Mouse (Mus musculus) liver, adult 2 months (tissue): ENCODE data around the gene Efhd2. TPM values are rescaled to one million over a fixed set of nuclear protein-coding genes. Genes with fewer than 3 reads are reported as not detected.

Experiments used
- DNase-seq: peaks from one replicate; pipeline ENCODE4 v3.0.0-alpha.2; 2011; ENCODE audit warnings: low read depth, low spot score; ENCODE audit errors: extremely low read depth
- H3K27ac ChIP-seq: fragments of 200-500 bp; replicated peaks from 2 replicates; pipeline ENCODE4 v1.5.1; 2012; ENCODE audit warnings: low read depth, mild to moderate bottlenecking, control low read depth, inconsistent platforms, low read length; ENCODE audit not compliant: insufficient read depth
- H3K27me3 ChIP-seq: fragments of 200-500 bp; 2 replicates; pipeline ENCODE4 v1.6.1; 2012; ENCODE audit warnings: mild to moderate bottlenecking, moderate library complexity, low read length, inconsistent platforms; ENCODE audit not compliant: control insufficient read depth, insufficient read depth
- H3K36me3 ChIP-seq: fragments of 200-500 bp; 2 replicates; pipeline ENCODE4 v1.6.1; 2012; ENCODE audit warnings: low read length, inconsistent platforms; ENCODE audit not compliant: control insufficient read depth, insufficient read depth
- H3K4me1 ChIP-seq: fragments of 200-500 bp; 2 replicates; pipeline ENCODE4 v1.6.1; 2011; ENCODE audit warnings: low read length; ENCODE audit not compliant: control insufficient read depth, insufficient read depth
- H3K4me3 ChIP-seq: fragments of 200-500 bp; 2 replicates; pipeline ENCODE4 v1.5.1; 2011; ENCODE audit warnings: low read depth, mild to moderate bottlenecking, control low read depth, low read length, moderate library complexity; ENCODE audit not compliant: insufficient read depth
- H3K79me2 ChIP-seq: fragments of 200-500 bp; 2 replicates; pipeline ENCODE4 v1.6.1; 2012; ENCODE audit warnings: inconsistent platforms, mild to moderate bottlenecking, low read length, moderate library complexity; ENCODE audit not compliant: control insufficient read depth, insufficient read depth
- H3K9ac ChIP-seq: fragments of 200-500 bp; 2 replicates; pipeline ENCODE4 v1.6.1; 2012; ENCODE audit warnings: low read depth, mild to moderate bottlenecking, control low read depth, inconsistent platforms, low read length
- CTCF ChIP-seq: fragments of 200-500 bp; IDR thresholded peaks from 2 replicates; pipeline ENCODE4 v1.5.1; 2011; ENCODE audit warnings: low read depth, low read length, control low read depth
- POLR2A ChIP-seq: fragments of 200-500 bp; IDR thresholded peaks from 2 replicates; pipeline ENCODE4 v1.6.1; 2011; ENCODE audit warnings: low read length, control low read depth; ENCODE audit not compliant: insufficient read depth; ENCODE audit errors: extremely low read depth
- WGBS: fragments of 180-500 bp; shearing (Covaris S2); methylation state at CpG from one replicate; pipeline ENCODE4 v1.1.7; 2018; 5-methylcytosine and 5-hydroxymethylcytosine counted together
- polyA plus RNA-seq: library from polyadenylated mRNA; depleted of rRNA; stranded (reverse); fragments of >200 nt; gene quantifications from 2 replicates; pipeline ENCODE4 v1.2.3, GENCODE M21; 2012
- total RNA-seq: library from RNA; depleted of rRNA; stranded (reverse); fragments of >200 nt; gene quantifications from 2 replicates; pipeline ENCODE4 v1.2.3, GENCODE M21; 2014

Efhd2 gene
- total and polyA plus RNA-seq, 2 experiments, result 15.0 to 46.1 TPM

DNA sequence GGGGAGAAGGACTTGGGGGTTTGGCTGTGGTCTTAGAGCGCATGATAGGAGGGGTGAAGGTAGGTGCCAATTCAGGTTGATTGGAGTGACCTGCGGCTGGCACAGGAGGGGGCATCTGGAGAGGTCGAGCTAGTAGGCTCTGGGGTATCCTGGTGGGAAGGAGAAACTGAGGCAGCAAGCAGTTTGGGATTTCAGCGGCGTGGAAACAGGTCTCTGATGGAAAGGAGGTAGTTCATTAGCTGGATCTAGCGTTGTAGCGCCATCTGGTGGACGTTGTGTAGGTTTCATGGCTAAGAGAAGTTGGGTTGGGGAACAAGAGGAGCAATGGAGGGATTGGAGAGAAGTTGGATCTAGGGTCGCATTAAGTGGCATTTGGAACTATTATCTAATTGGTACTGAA lies 21.3 kb downstream of the Efhd2 start:
- H3K27ac ChIP-seq, result no peak overlapping the region
- H3K4me1 ChIP-seq, result peaks cover 3% of the 10 kb centered on the region; the same call in 1 of the 2 replicates
- 64% methylated on average over 9 of the region's 9 CpGs for WGBS
- H3K27me3 ChIP-seq, result no peaks in the 10 kb centered on the region
- TF ChIP-seq CTCF (peak; percentile 53; the same call in 1 of the 2 replicates), POLR2A (no peak)
- H3K79me2 ChIP-seq, result no peaks in the 10 kb centered on the region
- peak; percentile 57 for DNase-seq
- H3K9ac ChIP-seq, result no peak overlapping the region
- H3K4me3 ChIP-seq, result no peak overlapping the region
- H3K36me3 ChIP-seq, result no peaks in the 10 kb centered on the region

DNA sequence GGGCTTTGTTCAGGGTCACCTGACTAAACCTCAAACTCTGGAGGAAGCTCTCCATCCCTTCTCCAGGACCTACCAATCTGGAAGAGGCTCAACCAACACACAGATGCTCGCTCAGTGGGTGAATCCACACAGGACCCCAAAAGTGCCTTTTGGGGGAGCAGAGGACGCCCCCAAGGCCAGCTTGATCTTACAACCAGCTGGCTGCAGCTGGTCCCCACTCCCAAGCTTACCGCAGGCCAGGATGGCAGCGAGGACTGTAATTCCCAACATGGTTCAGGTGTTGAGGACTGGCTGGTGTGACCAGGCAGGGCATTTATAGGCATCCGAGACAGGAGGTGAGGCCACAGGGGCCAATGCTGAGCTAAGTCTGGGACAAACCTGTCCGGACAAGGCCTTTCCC lies 28.7 kb downstream of the Efhd2 start, which contains the start of gene Ctrc:
Gene Ctrc (minus strand): TSS at position 361 of the 400 bp plus-strand sequence.
- Histone ChIP-seq H3K36me3 (no peaks in the 10 kb centered on the region), H3K4me3 (no peak within 1 kb of the TSS), H3K27ac (no peak within 1 kb of the TSS), H3K79me2 (no peaks in the 10 kb centered on the region), H3K4me1 (no peaks in the 10 kb centered on the region), H3K9ac (no peak within 1 kb of the TSS), H3K27me3 (no peaks in the 10 kb centered on the region)
- no peak for DNase-seq
- WGBS, result 80% methylated on average over 6 of the region's 6 CpGs
- no peak for TF ChIP-seq POLR2A
- no peak for TF ChIP-seq CTCF

DNA sequence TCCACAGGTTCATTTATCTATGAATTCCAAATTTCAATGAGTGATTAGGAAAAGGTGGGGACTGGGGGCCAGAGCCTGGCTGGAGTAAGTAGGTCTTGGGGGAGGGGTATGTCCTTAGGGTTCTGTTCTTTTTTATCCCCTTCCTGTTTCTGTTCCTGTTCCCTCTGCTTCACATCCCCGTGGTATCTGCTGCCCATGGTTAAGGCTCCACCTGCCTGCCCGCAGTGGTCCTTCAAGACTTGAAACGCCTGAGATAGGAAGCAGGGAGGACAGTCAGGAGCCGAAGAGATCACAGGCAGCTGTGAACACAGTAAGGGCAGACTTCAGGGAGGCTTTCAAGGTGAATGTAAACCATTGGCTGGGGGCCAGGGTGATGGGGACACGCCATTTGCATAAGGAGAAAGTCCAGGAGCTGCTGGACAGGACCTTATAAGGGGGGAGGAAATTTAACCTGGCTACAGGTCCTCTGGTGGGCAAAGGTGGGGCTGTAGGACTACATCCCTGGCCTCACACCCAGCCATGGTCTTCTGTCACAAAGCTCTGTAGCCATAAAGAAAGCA lies 40.1 kb downstream of the Efhd2 start:
- 42% methylated on average over 5 of the region's 5 CpGs for WGBS
- no peak overlapping the region for H3K4me3 ChIP-seq
- no peak overlapping the region for H3K9ac ChIP-seq
- no peak for DNase-seq
- no peaks in the 10 kb centered on the region for H3K27me3 ChIP-seq
- H3K36me3 ChIP-seq, result no peaks in the 10 kb centered on the region
- no peaks in the 10 kb centered on the region; the same call in 1 of the 2 replicates for H3K4me1 ChIP-seq
- no peaks in the 10 kb centered on the region for H3K79me2 ChIP-seq
- H3K27ac ChIP-seq, result no peak overlapping the region
- TF ChIP-seq POLR2A (no peak), CTCF (no peak)

DNA sequence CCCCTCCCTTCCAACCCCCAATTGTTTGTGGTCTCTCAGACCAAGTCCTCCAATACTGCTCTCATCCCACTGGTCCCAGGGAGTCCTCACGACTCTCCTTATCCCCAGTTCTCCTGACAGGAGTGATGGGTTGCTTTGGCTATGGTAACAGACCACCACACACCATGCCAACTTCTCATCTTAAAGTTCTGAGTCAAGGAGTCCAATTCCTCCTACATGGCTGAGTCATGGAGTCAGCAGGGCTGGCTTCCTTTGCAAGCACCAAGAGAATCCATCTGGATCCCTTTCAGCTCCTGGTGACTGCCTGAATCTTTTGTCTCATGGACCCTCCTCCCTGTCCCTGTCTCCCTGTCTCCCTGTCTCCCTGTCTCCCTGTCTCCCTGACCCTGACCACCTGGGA lies 40.8 kb downstream of the Efhd2 start:
- Histone ChIP-seq H3K4me3 (no peak overlapping the region), H3K27ac (no peak overlapping the region), H3K36me3 (no peaks in the 10 kb centered on the region), H3K79me2 (no peaks in the 10 kb centered on the region), H3K4me1 (no peaks in the 10 kb centered on the region; the same call in 1 of the 2 replicates), H3K9ac (no peak overlapping the region), H3K27me3 (no peaks in the 10 kb centered on the region)
- TF ChIP-seq CTCF (no peak), POLR2A (no peak)
- DNase-seq, result no peak
- whole genome bisulfite sequencing, result 62% methylated on average over 1 of the region's 1 CpGs

DNA sequence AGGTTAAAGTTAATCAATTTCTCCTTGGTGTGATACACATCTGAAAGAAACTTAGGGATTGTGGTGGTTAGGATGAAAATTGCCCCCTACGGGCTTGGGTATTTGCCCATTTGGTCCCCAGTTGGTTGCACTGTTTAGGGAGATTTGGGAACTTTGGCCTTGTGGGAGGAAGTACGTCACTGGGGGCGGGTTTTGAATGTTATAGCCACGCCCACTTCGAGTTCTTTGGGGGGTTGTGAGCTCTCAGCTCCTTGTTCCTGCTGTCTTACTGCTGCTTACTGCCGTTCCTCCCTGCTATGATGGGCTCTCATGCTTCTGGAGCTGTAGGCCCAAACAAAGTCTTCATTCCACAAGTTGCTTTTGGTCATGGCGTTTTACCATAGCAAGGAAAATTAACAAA lies 43.4 kb downstream of the Efhd2 start:
- TF ChIP-seq POLR2A, result no peak
- TF ChIP-seq CTCF, result no peak
- Histone ChIP-seq H3K4me1 (no peaks in the 10 kb centered on the region; the same call in 1 of the 2 replicates), H3K79me2 (no peaks in the 10 kb centered on the region), H3K4me3 (no peak overlapping the region), H3K27ac (no peak overlapping the region), H3K27me3 (no peaks in the 10 kb centered on the region), H3K9ac (no peak overlapping the region), H3K36me3 (no peaks in the 10 kb centered on the region)
- no peak for DNase-seq
- WGBS, result 76% methylated on average over 7 of the region's 7 CpGs

DNA sequence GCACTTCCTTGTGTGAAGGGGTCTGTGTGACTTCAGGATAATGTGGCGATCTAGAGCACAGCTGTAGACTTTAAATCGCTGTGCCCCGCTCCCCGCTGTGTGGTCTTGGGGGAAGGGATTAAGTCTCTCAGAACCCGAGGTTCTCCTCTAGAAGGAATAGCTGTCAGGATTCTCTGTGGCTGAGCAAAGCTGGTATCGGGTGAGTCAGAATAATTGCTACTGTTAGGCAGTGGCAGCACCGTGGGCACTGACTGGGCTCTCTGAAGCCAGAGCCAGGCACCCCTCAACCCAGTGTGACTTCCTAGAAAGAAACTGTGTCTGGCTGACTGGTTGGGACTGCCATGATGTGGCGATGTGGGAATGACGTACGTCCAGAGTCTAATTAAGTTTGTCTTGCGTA lies 44.3 kb downstream of the Efhd2 start:
- Histone ChIP-seq H3K79me2 (no peaks in the 10 kb centered on the region), H3K9ac (no peak overlapping the region), H3K4me1 (no peaks in the 10 kb centered on the region; the same call in 1 of the 2 replicates), H3K27me3 (no peaks in the 10 kb centered on the region), H3K4me3 (no peak overlapping the region), H3K36me3 (no peaks in the 10 kb centered on the region), H3K27ac (no peak overlapping the region)
- no peak for DNase-seq
- no peak for TF ChIP-seq POLR2A
- no peak for TF ChIP-seq CTCF
- 79% methylated on average over 11 of the region's 11 CpGs for WGBS
